Mouse (Mus musculus) sigmoid colon, adult 10 weeks (tissue): ENCODE results near the gene Rtp1. TPM values are rescaled to one million over a fixed set of nuclear protein-coding genes. Genes with fewer than 3 reads are reported as not detected.

ENCODE experiments used
- polyA plus RNA-seq: library from polyadenylated mRNA; stranded (reverse); fragments of 350-450 nt; fragmentation: Illumina TruSeq; extraction: RNeasy Lipid Tissue Mini Kit (QIAGEN cat#74804); gene quantifications from one replicate; pipeline ENCODE4 v1.2.3, GENCODE M21; 2014; ENCODE audit warnings: low read depth, low replicate concordance

Rtp1 gene
- not detected for polyA plus RNA-seq

GRCm38 (mm10) chr16:23428647-23429319 is at the start of gene Rtp1:
Gene Rtp1, plus strand, starts transcription at chr16:23429133.

Other genes starting within 250 kb of the Rtp1 start
- gene St6gal1, start 204.4 kb upstream of the Rtp1 start, polyA plus RNA-seq: 62.3 TPM
- 56.1 TPM for gene Rtp4, start 91.2 kb downstream of the Rtp1 start, polyA plus RNA-seq
- gene Masp1, start 91.7 kb downstream of the Rtp1 start, polyA plus RNA-seq: 1.9 TPM